Mouse (Mus musculus) ES-E14 (cell line): ENCODE results near the gene Piezo1.

Source experiments
- CHD2 ChIP-seq: IDR thresholded peaks from 2 replicates; pipeline ENCODE4 v1.6.1; 2014; ENCODE audit warnings: mild to moderate bottlenecking, low read depth, low read length, inconsistent platforms
- HCFC1 ChIP-seq: IDR thresholded peaks from 2 replicates; pipeline ENCODE4 v1.6.1; 2012; ENCODE audit warnings: low read length, inconsistent platforms, borderline replicate concordance; ENCODE audit not compliant: insufficient read depth
- MAFK ChIP-seq: IDR thresholded peaks from 2 replicates; pipeline ENCODE4 v1.6.1; 2014; ENCODE audit warnings: mild to moderate bottlenecking, low read depth, low read length, inconsistent platforms; ENCODE audit not compliant: insufficient read depth
- ZC3H11A ChIP-seq: IDR thresholded peaks from 2 replicates; pipeline ENCODE4 v1.6.1; 2012; ENCODE audit warnings: low read depth, mild to moderate bottlenecking, inconsistent platforms, low read length, borderline replicate concordance

- TF ChIP-seq MAFK (no peak), HCFC1 (no peak), ZC3H11A (no peak), CHD2 (no peak)
Observed at GRCm38 (mm10) chr8:122544138-122544537, 7.0 kb downstream of the Piezo1 start.
